Mouse (Mus musculus) hindbrain, embryonic 16.5 days (tissue): ENCODE measurements around the gene Bmyc. TPM values are rescaled to one million over a fixed set of nuclear protein-coding genes. Genes with fewer than 3 reads are reported as not detected.

Experiments used
- polyA plus RNA-seq: library from polyadenylated mRNA; unstranded; fragments of >200 nt; fragmentation: Nextera tagmentation; extraction: Ambion mirVana; gene quantifications from 2 replicates; pipeline ENCODE4 v1.2.1, GENCODE M21; 2015

The Bmyc gene
- polyA plus RNA-seq, 1 experiment from 2014 or later, result 182 TPM

Other genes with a start within 250 kb of the Bmyc start
- 3.4 and 4.1 TPM in 2 replicates for gene Clic3, start 249.9 kb upstream of the Bmyc start, polyA plus RNA-seq
- gene Paxx, start 245.6 kb upstream of the Bmyc start, polyA plus RNA-seq, result 117 and 134 TPM in 2 replicates
- gene Ptgds, start 236.7 kb upstream of the Bmyc start, polyA plus RNA-seq, result 904 and 1,173 TPM in 2 replicates
- not detected in 2 replicates for gene Lcn12, start 212.8 kb upstream of the Bmyc start, polyA plus RNA-seq
- gene Fbxw5, start 206.0 kb upstream of the Bmyc start, polyA plus RNA-seq, result 136 and 153 TPM in 2 replicates
- 6.1 and 6.6 TPM in 2 replicates for gene C8g, start 205.0 kb upstream of the Bmyc start, polyA plus RNA-seq
- gene Traf2, start 159.8 kb upstream of the Bmyc start, polyA plus RNA-seq, result 16.8 and 17.8 TPM in 2 replicates
- gene Edf1, start 148.9 kb upstream of the Bmyc start, polyA plus RNA-seq, result 384 and 413 TPM in 2 replicates
- gene Mamdc4, start 131.9 kb upstream of the Bmyc start, polyA plus RNA-seq, result 1.8 and 3.7 TPM in 2 replicates
- 164 and 178 TPM in 2 replicates for gene Phpt1, start 131.5 kb upstream of the Bmyc start, polyA plus RNA-seq
- 12.0 and 15.1 TPM in 2 replicates for gene Ajm1, start 125.0 kb upstream of the Bmyc start, polyA plus RNA-seq
- 65.3 and 71.8 TPM in 2 replicates for gene Rabl6, start 98.2 kb upstream of the Bmyc start, polyA plus RNA-seq
- 0.13 and 0.34 TPM in 2 replicates for gene Ccdc183, start 89.1 kb upstream of the Bmyc start, polyA plus RNA-seq
- 54.6 and 66.8 TPM in 2 replicates for gene Tmem141, start 84.7 kb upstream of the Bmyc start, polyA plus RNA-seq
- 4.6 and 4.8 TPM in 2 replicates for gene Fcna, start 78.7 kb upstream of the Bmyc start, polyA plus RNA-seq
- gene Lcn8, start 53.6 kb upstream of the Bmyc start, polyA plus RNA-seq, result not detected in 2 replicates
- not detected in 2 replicates for gene Lcn5, start 48.8 kb upstream of the Bmyc start, polyA plus RNA-seq
- not detected in 2 replicates for gene Lcn6, start 30.0 kb upstream of the Bmyc start, polyA plus RNA-seq
- gene Lcn10, start 24.0 kb upstream of the Bmyc start, polyA plus RNA-seq, result not detected in 2 replicates
- not detected in 2 replicates for gene Obp2a, start 6.7 kb upstream of the Bmyc start, polyA plus RNA-seq
- not detected in 2 replicates for gene Obp2b, start 30.3 kb downstream of the Bmyc start, polyA plus RNA-seq
- not detected in 2 replicates for gene Lcn3, start 58.8 kb downstream of the Bmyc start, polyA plus RNA-seq
- gene Lcn11, start 70.3 kb downstream of the Bmyc start, polyA plus RNA-seq, result not detected in 2 replicates
- not detected in 2 replicates for gene Gm13539, start 75.5 kb downstream of the Bmyc start, polyA plus RNA-seq
- not detected in 2 replicates for gene Glt6d1, start 109.1 kb downstream of the Bmyc start, polyA plus RNA-seq
- not detected in 2 replicates for gene Lcn9, start 116.4 kb downstream of the Bmyc start, polyA plus RNA-seq
- gene Sohlh1, start 140.5 kb downstream of the Bmyc start, polyA plus RNA-seq, result not detected in 2 replicates
- 21.2 and 27.4 TPM in 2 replicates for gene Kcnt1, start 157.0 kb downstream of the Bmyc start, polyA plus RNA-seq